Mouse (Mus musculus): ENCODE data around the gene Gm3752. TPM values are rescaled to one million over a fixed set of nuclear protein-coding genes. Genes with fewer than 3 reads are reported as not detected.
"Not testable (repeated sequence)": the region's sequence is repeated elsewhere in the genome, so short reads cannot be mapped to it uniquely, and the experiment has no call there.

Gm3752 gene
- total RNA-seq (2021) (not detected), polyA plus RNA-seq (2012; rRNA removed) (0.18 TPM in 1 of 2 replicates, not detected in the other)
- long read RNA-seq, result 0 reads

- H3K36me3 ChIP-seq (ENCODE audit: control insufficient read depth, insufficient read depth, low read length); H3K9ac ChIP-seq (ENCODE audit: low read depth, low read length); H3K4me3 ChIP-seq; intact Hi-C loops (cut with DNase I); DNase-seq; H3K79me2 ChIP-seq (replicated peaks; ENCODE audit: control insufficient read depth, insufficient read depth, low read length); H3K27me3 ChIP-seq (ENCODE audit: control insufficient read depth, insufficient read depth, low read length); H3K4me1 ChIP-seq (ENCODE audit: control insufficient read depth, insufficient read depth, low read length); H3K27ac ChIP-seq: not testable (repeated sequence)
- 43% methylated on average over 1 of the region's 3 CpGs for WGBS
These were observed at the start of gene Gm3752 for GRCm38 (mm10) chr14:7483662-7484061. Gm3752 (minus strand) TSS chr14:7483762.

- H3K79me2 ChIP-seq (replicated peaks; ENCODE audit: control insufficient read depth, insufficient read depth, low read length); H3K4me1 ChIP-seq (ENCODE audit: control insufficient read depth, insufficient read depth, low read length); H3K27ac ChIP-seq; H3K9ac ChIP-seq (ENCODE audit: low read depth, low read length); intact Hi-C loops (cut with DNase I); H3K4me3 ChIP-seq; H3K36me3 ChIP-seq (ENCODE audit: control insufficient read depth, insufficient read depth, low read length); DNase-seq; H3K27me3 ChIP-seq (ENCODE audit: control insufficient read depth, insufficient read depth, low read length): not testable (repeated sequence)
- 2% methylated on average over 13 of the region's 18 CpGs for WGBS
These were observed 5.2 kb upstream of the Gm3752 start for GRCm38 (mm10) chr14:7488731-7489130.

DNA sequence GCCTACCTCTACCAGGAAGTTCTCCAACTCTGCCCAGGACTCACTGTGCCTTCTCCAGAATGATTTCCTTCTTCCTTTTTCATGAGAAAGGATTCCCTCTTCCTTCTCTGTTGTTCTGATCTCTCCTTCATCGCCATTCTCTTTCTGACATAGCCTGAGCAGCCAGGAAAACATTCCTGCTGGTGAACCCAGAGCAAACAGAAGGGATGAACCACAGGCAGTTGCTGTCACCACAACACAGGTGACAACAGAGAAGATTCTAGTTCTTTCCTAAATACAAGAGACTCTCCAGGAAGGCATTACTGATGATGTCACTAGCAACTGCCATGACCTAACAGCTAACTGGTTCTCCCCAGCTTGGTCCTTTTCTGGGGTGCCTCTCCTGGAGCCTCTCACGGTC, 32.7 kb downstream of the Gm3752 start, which contains the start of gene Gm3755:
TSS of gene Gm3755 (minus strand) at position 101 of the 400 bp plus-strand sequence.
- H3K36me3 ChIP-seq (ENCODE audit: control insufficient read depth, insufficient read depth, low read length); H3K27me3 ChIP-seq (ENCODE audit: control insufficient read depth, insufficient read depth, low read length); H3K9ac ChIP-seq (ENCODE audit: low read depth, low read length); H3K27ac ChIP-seq; H3K79me2 ChIP-seq (replicated peaks; ENCODE audit: control insufficient read depth, insufficient read depth, low read length); intact Hi-C loops (cut with DNase I); H3K4me3 ChIP-seq; DNase-seq; H3K4me1 ChIP-seq (ENCODE audit: control insufficient read depth, insufficient read depth, low read length): not testable (repeated sequence)
- WGBS, result no CpG with 5 or more reads among the region's 2 CpGs

DNA sequence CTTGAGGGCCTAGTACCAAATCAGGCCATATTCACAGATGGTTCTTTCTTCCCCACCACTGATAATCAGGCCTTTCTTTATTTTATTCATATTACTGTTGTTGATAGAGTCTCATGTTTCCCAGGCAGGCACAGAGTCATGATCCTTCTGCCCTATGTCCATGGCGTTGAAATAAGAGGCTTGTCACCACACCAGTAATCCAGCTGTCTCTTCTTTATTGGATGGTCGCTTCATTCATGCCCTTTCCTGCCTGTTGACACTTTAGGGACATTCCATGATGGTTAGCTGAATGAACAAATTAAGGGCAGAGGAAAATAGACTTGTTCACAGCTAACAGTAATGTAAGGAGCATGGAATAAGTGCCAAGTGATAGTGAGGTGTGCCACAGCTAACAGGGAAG, 61.1 kb downstream of the Gm3752 start:
- H3K79me2 ChIP-seq (replicated peaks; ENCODE audit: control insufficient read depth, insufficient read depth, low read length); H3K4me1 ChIP-seq (ENCODE audit: control insufficient read depth, insufficient read depth, low read length); intact Hi-C loops (cut with DNase I); H3K36me3 ChIP-seq (ENCODE audit: control insufficient read depth, insufficient read depth, low read length); H3K27me3 ChIP-seq (ENCODE audit: control insufficient read depth, insufficient read depth, low read length); DNase-seq; H3K4me3 ChIP-seq; H3K9ac ChIP-seq (ENCODE audit: low read depth, low read length); H3K27ac ChIP-seq: not testable (repeated sequence)
- 66% methylated on average over 2 of the region's 2 CpGs for WGBS

Other genes starting within 250 kb of the Gm3752 start
- not detected for gene Gm3727, start 219.0 kb downstream of the Gm3752 start, total RNA-seq (2021)
- not detected in 2 replicates for gene Gm3727, start 219.0 kb downstream of the Gm3752 start, polyA plus RNA-seq (2012; rRNA removed)
- gene Gm3739, start 168.7 kb downstream of the Gm3752 start, total RNA-seq (2021), result under 1 TPM in 1 of 2 experiments, not detected in 1; 0.16 TPM
- gene Gm3739, start 168.7 kb downstream of the Gm3752 start, polyA plus RNA-seq (2012; rRNA removed), result 0.18 TPM in 1 of 2 replicates, not detected in the other
- gene Gm5797, start 151.4 kb downstream of the Gm3752 start, total RNA-seq (2021), result not detected
- gene Gm5797, start 151.4 kb downstream of the Gm3752 start, polyA plus RNA-seq (2012; rRNA removed), result not detected in 2 replicates
- not detected for gene Gm8374, start 118.6 kb downstream of the Gm3752 start, total RNA-seq (2021)
- gene Gm8374, start 118.6 kb downstream of the Gm3752 start, polyA plus RNA-seq (2012; rRNA removed), result not detected in 2 replicates
- not detected for gene Gm3755, start 32.8 kb downstream of the Gm3752 start, total RNA-seq (2021)
- not detected in 2 replicates for gene Gm3755, start 32.8 kb downstream of the Gm3752 start, polyA plus RNA-seq (2012; rRNA removed)
- 1 to 10 TPM in 1 of 2 experiments, under 1 TPM in 1; 0.91 to 1.1 TPM for gene Gm3558, start 84.8 kb upstream of the Gm3752 start, total RNA-seq (2021)
- 0.23 and 0.45 TPM in 2 replicates for gene Gm3558, start 84.8 kb upstream of the Gm3752 start, polyA plus RNA-seq (2012; rRNA removed)
- gene Gm10338, start 111.8 kb upstream of the Gm3752 start, total RNA-seq (2021), result not detected
- gene Gm10338, start 111.8 kb upstream of the Gm3752 start, polyA plus RNA-seq (2012; rRNA removed), result not detected in 2 replicates
- gene Gm10128, start 160.2 kb upstream of the Gm3752 start, total RNA-seq (2021), result not detected
- gene Gm10128, start 160.2 kb upstream of the Gm3752 start, polyA plus RNA-seq (2012; rRNA removed), result not detected in 2 replicates